Mouse (Mus musculus) embryo, embryonic 11.5 days (tissue): ENCODE measurements around the gene Pax1.

ENCODE experiments used
- DNase-seq: peaks from one replicate; pipeline ENCODE4 v3.0.0-alpha.2; 2012; ENCODE audit warnings: low read depth, low spot score

The Pax1 gene

GRCm38 (mm10) chr2:147361581-147361980 lies at the start of gene Pax1:
Gene Pax1 (plus strand): TSS chr2:147361925.
- no peak for DNase-seq

DNA sequence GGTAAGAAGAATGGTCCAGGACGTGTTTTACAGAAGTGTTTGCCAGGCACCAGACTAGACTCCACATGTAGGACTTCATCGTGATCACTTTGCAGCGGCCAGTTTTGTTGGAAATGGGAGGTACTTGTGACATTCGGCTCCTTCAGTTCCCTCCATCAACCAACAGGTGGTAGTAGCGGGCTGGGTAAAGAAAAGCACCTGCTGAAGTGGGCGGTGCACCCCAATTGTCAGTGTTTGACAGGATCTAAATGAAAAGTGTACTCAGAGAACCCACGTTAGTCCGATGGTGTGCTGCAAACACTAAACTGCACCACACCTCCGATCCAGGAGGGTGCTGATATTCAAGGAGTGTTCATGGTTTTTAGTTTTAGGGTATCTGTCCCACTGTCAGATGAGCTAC lies 40.7 kb upstream of the Pax1 start:
- peak; percentile 35 for DNase-seq

DNA sequence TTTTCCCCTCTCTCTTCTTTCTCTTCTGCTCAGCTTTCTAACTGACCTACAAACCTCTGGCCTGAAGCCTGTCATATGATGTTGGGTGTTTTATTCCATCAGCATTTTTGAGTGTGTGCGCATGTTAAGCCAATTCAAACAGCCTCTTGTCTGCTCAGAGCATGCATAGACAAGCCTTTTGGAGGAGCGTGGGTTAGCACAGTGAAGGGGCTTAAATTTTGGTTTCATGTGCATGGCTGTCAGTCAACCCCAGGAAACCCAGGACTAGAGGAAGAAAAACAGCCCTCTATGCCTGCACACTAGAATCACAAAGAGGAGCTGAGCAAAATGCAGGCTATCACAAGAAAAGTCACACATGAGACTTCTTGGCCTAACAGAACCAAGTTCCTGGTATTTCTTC lies 36.5 kb upstream of the Pax1 start:
- DNase-seq = no peak

DNA sequence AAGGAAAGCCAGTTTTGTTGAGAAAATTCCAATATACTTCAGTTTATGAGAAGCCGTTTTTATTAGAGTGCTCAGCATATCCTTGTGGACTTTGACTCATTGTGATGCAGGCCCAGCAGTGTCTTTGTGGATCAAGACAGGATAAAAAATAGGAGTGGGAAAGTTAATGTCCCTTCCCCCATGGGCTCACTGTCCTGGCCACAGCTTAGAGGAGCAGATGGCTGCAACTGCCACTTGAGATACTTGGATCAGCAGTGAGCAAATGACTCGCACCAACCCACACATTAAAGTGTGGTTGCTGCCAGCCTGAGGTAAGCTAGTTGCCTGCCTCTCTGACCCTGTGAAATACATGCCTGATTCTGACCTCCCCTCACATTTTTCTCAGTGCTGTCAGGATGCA lies 29.0 kb upstream of the Pax1 start:
- no peak for DNase-seq

DNA sequence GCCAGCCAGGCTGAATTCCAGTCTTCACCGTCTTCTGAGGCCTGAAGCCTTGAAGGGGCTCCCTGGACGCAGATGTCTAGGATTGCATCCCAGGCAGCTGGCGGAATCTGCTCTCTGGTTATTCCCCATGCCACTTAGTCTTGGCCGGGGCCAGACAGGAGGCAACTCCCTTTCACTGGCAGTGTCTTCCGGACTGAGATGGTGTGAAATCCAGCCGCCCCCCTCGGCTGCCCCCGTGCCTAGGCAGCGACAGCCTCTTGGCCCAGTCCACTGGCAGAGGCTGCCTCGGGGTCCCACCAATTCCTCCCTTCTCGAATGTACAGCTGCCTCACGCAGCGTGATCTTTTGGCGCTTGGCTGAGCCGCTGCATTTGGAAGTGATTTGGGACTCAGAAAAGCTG lies 23.0 kb upstream of the Pax1 start:
- DNase-seq = no peak

GRCm38 (mm10) chr2:147339796-147340195 lies 21.9 kb upstream of the Pax1 start:
- no peak for DNase-seq

DNA sequence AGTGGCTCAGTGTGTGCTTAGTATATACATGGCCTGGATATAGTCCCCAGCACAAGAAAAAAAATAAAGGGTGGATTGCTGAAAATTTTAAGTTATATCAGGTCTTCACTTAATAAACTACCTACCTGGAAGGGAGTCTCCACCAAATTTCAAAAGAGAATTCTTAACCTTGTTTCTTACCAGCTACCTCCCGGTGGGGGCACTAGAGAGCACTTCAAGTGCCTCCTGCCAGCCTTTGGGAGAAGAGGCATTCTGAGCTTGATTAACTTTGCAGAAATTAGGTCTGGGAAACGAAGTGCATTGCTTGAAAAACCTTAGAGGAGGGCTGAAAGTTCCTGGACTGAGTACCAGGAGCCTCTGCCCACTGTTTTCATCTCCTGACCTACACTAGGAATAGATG lies 19.5 kb upstream of the Pax1 start:
- no peak for DNase-seq

GRCm38 (mm10) chr2:147359716-147360115 lies 2.0 kb upstream of the Pax1 start:
- no peak for DNase-seq

DNA sequence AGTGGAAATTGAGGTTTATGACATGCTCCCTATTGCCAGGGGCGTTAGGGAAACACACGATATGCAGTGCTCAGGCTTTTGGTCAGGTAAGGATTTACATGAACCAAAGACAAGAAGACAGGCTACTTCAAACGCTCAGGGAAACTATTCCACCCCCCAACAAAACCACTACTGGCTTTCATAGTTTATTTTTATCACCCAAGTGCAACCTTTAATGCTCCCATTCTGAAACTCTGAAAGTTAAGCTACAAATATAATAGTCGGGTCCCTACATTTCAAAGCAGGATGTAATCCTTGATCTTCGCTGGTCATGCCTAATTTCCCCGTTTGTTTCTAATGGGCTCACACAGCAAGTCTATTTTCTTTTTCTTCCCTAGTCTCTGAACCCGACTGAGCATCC lies 1.3 kb upstream of the Pax1 start:
- no peak for DNase-seq

GRCm38 (mm10) chr2:147360856-147361255 lies 869 bp upstream of the Pax1 start:
- DNase-seq = no peak

GRCm38 (mm10) chr2:147362316-147362715 lies 591 bp downstream of the Pax1 start:
- DNase-seq = peak; percentile 64

- no peak for DNase-seq
Observed at GRCm38 (mm10) chr2:147363401-147364130, 1.8 kb downstream of the Pax1 start.

- DNase-seq = no peak
Observed at GRCm38 (mm10) chr2:147364198-147364597, 2.5 kb downstream of the Pax1 start.

GRCm38 (mm10) chr2:147364982-147365907 lies 3.5 kb downstream of the Pax1 start:
- DNase-seq = no peak

DNA sequence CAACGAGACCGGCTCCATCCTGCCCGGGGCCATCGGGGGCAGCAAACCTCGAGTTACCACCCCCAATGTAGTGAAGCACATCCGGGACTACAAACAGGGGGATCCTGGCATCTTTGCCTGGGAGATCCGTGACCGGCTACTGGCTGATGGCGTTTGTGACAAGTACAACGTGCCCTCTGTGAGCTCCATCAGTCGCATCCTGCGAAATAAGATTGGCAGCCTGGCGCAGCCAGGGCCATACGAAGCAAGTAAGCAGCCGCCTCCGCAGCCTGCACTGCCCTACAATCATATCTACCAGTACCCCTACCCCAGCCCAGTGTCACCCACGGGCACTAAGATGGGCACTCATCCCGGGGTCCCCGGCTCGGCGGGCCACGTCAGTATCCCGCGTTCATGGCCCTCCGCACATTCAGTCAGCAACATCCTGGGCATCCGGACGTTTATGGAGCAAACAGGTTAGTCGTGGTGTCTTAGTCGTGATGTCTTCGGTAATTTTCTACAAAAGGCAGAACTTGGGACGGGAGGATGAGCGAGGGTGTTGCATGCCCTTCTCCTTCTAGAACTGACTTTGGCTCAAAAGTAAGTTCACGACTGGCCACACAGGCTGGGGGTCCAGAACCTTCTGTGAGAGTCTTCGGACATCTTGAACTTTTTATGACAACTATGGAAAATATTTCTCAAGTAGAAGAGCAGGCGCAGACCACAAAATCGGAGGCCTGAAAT lies 4.3 kb downstream of the Pax1 start:
- no peak for DNase-seq

DNA sequence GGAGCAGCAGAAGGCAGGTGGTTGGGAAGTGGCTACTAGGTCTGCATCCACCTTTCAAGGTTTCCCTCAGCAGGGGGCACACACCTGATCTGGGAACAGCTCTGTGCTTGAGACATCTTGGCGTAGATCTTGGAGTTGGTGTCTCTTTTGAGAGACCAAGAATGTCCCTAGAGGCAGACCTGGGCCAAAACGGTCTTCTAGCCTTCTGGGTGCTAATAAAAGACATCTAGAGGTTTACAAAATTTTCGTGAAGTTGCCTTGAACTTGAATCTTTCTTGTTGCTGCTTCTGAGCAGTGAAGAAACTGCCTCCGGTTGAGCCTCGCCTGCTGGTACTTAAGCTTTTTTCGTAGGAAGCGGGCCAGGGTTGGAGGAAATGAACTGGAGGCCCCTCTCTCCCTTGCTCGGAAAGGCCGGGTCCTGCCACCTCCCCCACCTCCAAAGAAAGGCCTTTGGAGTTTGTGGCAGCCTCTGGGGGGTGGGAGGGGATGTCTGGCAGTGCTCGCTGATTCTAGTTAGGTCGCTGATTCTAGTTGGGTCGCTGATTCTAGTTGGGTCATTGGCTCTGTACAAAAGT lies 5.6 kb downstream of the Pax1 start:
- DNase-seq = no peak

DNA sequence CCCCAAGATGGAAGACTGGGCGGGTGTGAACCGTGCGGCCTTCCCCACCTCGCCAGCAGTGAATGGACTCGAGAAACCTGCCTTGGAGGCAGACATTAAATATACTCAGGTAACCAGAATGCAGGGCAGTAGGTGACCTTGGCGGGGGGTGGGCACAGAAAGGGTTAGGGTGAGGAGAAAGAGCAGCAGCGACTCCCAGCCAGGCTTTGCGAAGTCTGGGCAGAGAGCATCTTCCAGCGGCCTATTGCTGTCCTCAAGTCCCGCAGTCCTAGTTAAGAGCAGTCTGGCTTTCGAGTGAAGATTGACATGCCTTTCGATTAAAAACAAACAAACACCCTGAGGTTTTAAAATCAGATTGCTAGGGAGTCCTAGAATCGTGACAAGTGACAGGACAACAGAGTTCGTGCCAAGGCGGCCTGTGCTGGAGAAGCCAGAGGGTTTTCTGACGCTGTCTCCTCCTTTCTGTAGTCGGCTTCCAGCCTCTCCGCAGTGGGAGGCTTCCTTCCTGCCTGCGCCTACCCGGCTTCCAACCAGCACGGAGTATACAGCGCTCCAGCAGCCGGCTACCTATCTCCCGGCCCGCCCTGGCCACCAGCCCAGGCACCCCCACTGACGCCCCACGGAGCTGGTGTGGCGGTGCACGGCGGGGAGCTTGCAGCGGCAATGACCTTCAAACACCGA lies 6.3 kb downstream of the Pax1 start:
- no peak for DNase-seq

DNA sequence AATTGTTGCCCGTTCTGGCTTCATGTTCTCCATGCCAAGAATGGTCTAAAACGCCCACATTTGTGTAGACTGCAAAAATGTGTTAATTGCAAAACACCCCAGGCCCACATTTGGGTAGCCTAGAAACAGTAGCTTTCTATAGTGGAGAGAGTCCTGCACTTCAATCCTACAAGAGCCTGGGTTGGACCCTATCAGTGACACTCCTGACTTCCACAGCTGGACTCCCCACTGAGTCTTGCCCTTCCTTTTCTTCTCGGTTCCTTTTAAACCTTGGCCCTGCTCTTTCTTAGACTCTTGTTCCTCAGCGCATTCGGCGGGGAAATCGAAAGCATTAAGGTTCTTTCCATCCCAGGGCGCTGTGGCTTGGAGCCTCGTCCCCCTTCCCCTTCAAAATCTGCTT lies 7.8 kb downstream of the Pax1 start:
- DNase-seq = no peak

DNA sequence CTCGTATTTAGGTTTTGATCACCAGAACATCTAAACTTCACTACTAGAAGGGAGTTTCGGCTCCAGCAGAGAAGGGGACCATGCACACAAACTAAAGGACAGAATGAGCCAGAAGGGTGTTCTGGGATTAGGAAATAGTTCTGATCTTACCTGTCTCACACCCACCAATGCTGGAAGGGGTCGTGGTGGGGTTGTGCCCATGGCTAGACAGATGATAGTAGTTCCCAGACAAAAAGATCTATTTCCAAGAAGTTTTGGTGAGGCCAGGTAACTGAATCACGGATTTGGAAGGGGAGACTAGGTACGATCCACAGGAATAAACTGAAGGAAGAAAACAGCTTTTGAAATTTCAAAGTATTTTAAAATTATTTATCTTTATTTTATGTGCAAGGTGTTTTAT lies 8.4 kb downstream of the Pax1 start:
- no peak for DNase-seq

DNA sequence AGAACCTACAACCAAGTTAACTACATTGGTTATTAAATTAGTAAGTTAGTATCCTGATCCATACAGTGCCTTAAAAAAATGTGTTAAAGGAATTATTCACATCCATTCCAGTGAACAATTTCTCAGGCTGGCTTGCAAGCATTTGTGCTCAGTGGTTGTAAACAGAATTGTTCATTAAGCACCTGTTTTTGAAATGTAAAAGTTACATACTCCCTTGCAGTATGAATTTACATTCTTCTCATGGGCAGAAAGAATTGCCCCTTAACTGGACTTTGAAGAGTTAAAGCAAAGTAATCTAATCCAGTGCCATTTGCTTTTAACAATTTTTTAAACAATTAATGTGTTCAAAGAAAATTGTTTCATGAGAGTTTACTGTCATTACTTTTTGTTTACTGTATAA lies 9.6 kb downstream of the Pax1 start:
- no peak for DNase-seq

DNA sequence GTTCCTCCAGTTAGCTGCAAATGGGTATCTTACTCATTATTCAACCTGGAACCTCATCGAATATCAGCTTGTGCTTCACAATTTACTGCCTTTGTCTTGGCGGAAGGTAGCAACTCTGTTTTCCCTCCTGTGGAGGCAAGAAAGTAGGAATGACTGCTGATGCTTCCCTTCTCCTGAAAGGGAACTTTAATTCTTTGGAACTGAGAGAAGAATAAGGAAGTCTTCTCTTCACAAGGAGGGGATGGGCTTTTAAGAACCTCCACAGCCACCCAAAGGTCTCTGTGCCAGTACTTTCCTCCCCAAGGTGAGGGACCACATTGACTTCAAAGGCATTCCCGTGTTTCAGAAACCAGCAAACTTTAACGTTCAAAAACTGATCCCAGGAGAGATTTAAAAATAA lies 10.1 kb downstream of the Pax1 start:
- no peak for DNase-seq
